Mouse (Mus musculus) midbrain, embryonic 15.5 days (tissue): ENCODE measurements around the gene Gfra1. TPM values are rescaled to one million over a fixed set of nuclear protein-coding genes. Genes with fewer than 3 reads are reported as not detected.

Source experiments
- ATAC-seq: fragments of 200-750 bp; cut with Nextera tagmentation; replicated peaks from 2 replicates; pipeline ENCODE4 v1.8.0; 2017; ENCODE audit warnings: moderate TSS enrichment
- H3K27ac ChIP-seq: fragments of 300-500 bp; sonication (generic); 2 replicates; pipeline ENCODE4 v1.5.1; 2015; ENCODE audit warnings: mild to moderate bottlenecking, inconsistent platforms
- H3K27me3 ChIP-seq: fragments of 300-500 bp; sonication (generic); replicated peaks from 2 replicates; pipeline ENCODE4 v1.6.1; 2015; ENCODE audit warnings: inconsistent platforms
- H3K36me3 ChIP-seq: fragments of 300-500 bp; sonication (generic); replicated peaks from 2 replicates; pipeline ENCODE4 v1.6.1; 2015; ENCODE audit warnings: inconsistent platforms
- H3K4me1 ChIP-seq: fragments of 300-500 bp; sonication (generic); 2 replicates; pipeline ENCODE4 v1.6.1; 2015; ENCODE audit warnings: inconsistent platforms
- H3K4me2 ChIP-seq: fragments of 300-500 bp; sonication (generic); 2 replicates; pipeline ENCODE4 v1.6.1; 2015; ENCODE audit warnings: inconsistent platforms, mild to moderate bottlenecking, moderate library complexity
- H3K4me3 ChIP-seq: fragments of 300-500 bp; sonication (generic); 2 replicates; pipeline ENCODE4 v1.5.1; 2015; ENCODE audit warnings: mild to moderate bottlenecking, inconsistent platforms
- H3K9ac ChIP-seq: fragments of 300-500 bp; sonication (generic); 2 replicates; pipeline ENCODE4 v1.6.1; 2015; ENCODE audit warnings: mild to moderate bottlenecking, inconsistent platforms
- H3K9me3 ChIP-seq: fragments of 300-500 bp; sonication (generic); 2 replicates; pipeline ENCODE4 v1.6.1; 2016; ENCODE audit warnings: inconsistent platforms
- WGBS: fragments of 180-500 bp; shearing (Covaris S2); methylation state at CpG from one replicate; pipeline ENCODE4 v1.1.7; 2015; ENCODE audit warnings: mixed read lengths; 5-methylcytosine and 5-hydroxymethylcytosine counted together
- polyA plus RNA-seq: library from polyadenylated mRNA; unstranded; fragments of >200 nt; fragmentation: Nextera tagmentation; extraction: Ambion mirVana; gene quantifications from 2 replicates; pipeline ENCODE4 v1.2.1, GENCODE M21; 2015

The Gfra1 gene
- polyA plus RNA-seq, 1 experiment from 2014 or later: 44.0 TPM

DNA sequence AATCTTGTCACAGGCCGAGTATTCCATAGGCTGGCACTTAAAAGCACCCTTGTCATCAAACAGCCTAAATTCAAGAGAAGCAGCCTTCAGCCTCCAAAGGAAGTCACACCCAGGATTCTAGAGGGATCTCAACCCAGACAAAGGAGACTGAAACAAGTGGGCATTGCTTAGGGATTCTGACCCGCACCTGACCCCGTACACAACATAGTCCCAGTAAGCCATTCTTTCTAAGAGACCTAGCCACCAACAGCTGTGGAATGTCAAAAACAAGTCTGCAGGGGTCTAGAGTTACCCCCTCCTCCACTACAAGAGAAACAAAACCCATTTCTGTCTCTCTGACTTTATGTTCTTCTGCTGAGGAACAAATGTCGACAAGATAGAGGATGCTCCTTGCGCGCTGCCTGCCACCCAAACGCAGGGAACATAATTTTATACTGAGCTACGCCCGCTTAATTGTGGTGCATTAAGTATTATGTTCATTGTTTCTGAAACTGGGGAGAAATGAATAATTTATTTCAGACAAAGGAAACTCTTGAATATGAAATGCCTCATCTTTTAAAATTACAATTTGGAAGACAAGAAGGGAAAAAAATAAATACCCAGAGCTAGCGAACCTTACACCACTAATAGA is 18.2 kb downstream of the Gfra1 start:
- no peaks in the 10 kb centered on the region for H3K36me3 ChIP-seq
- no peak overlapping the region for H3K27ac ChIP-seq
- H3K4me1 ChIP-seq: peaks cover 7% of the 10 kb centered on the region; the same call in 1 of the 2 replicates
- no peaks in the 10 kb centered on the region for H3K27me3 ChIP-seq
- no peak overlapping the region for H3K4me2 ChIP-seq
- H3K4me3 ChIP-seq: no peak overlapping the region
- no peak for ATAC-seq
- no peaks in the 10 kb centered on the region for H3K9me3 ChIP-seq
- no peak overlapping the region for H3K9ac ChIP-seq
- WGBS: 63% methylated on average over 10 of the region's 10 CpGs

- WGBS: 83% methylated on average over 3 of the region's 3 CpGs
- H3K4me3 ChIP-seq: no peak overlapping the region
- H3K4me2 ChIP-seq: no peak overlapping the region
- no peak overlapping the region for H3K27ac ChIP-seq
- H3K4me1 ChIP-seq: peaks cover 7% of the 10 kb centered on the region; the same call in 1 of the 2 replicates
- no peak for ATAC-seq
- no peaks in the 10 kb centered on the region for H3K27me3 ChIP-seq
- no peak overlapping the region for H3K9ac ChIP-seq
- no peaks in the 10 kb centered on the region for H3K36me3 ChIP-seq
- H3K9me3 ChIP-seq: no peaks in the 10 kb centered on the region
Measured at GRCm38 (mm10) chr19:58436874-58437273, 18.8 kb downstream of the Gfra1 start.

DNA sequence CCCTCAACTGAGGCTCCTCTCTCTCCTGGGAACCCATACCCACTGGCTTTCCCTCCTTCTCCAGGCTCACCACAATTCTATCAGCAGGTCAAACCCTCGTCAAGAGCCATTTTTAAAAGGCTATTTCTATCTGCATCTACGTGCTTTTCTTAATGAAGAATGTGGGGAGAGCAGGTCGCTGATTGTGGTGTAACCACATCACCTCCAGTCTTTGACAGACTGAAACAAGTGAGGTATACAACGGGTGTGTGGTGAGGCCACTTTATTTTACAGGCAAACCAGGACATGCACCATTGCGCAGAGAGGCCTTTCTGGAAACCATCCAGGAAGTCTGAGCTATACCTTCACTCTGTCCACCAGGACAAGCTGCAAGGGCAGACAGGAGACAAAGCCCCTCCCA is 19.8 kb downstream of the Gfra1 start:
- Histone ChIP-seq H3K9me3 (no peaks in the 10 kb centered on the region), H3K36me3 (no peaks in the 10 kb centered on the region), H3K4me1 (peaks cover 7% of the 10 kb centered on the region; the same call in 1 of the 2 replicates), H3K27me3 (no peaks in the 10 kb centered on the region), H3K4me3 (no peak overlapping the region), H3K9ac (no peak overlapping the region), H3K27ac (no peak overlapping the region), H3K4me2 (no peak overlapping the region)
- ATAC-seq: no peak
- 86% methylated on average over 5 of the region's 5 CpGs for WGBS

DNA sequence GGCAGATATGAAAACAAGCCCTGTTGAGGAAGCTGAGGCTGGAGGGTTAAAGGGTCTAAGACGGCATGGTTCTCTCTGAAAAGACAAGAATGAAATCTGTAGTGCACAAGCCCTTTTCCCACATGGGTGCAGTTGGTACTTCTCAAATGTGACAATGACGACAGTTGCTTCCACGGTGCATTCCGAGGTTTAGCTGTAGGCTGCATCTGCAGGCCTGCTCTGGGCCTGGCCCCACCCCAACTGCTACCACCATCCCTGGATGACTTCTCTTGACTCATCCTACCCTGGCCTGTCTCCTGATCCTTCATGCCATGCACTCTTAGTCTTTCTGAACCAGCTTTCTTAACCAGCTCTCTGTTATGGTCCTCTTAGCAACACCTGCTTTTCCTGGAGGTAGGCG is 22.9 kb downstream of the Gfra1 start:
- no peaks in the 10 kb centered on the region for H3K27me3 ChIP-seq
- ATAC-seq: no peak
- WGBS: 90% methylated on average over 5 of the region's 5 CpGs
- no peak overlapping the region for H3K27ac ChIP-seq
- no peak overlapping the region for H3K4me2 ChIP-seq
- peaks cover 7% of the 10 kb centered on the region; the same call in 1 of the 2 replicates for H3K4me1 ChIP-seq
- H3K36me3 ChIP-seq: no peaks in the 10 kb centered on the region
- H3K9ac ChIP-seq: no peak overlapping the region
- no peaks in the 10 kb centered on the region for H3K9me3 ChIP-seq
- H3K4me3 ChIP-seq: no peak overlapping the region

GRCm38 (mm10) chr19:58428546-58428945 is 27.2 kb downstream of the Gfra1 start:
- no peak overlapping the region for H3K4me2 ChIP-seq
- no peaks in the 10 kb centered on the region for H3K4me1 ChIP-seq
- no peaks in the 10 kb centered on the region for H3K27me3 ChIP-seq
- 87% methylated on average over 4 of the region's 4 CpGs for WGBS
- no peak overlapping the region for H3K4me3 ChIP-seq
- H3K36me3 ChIP-seq: no peaks in the 10 kb centered on the region
- ATAC-seq: no peak
- H3K27ac ChIP-seq: no peak overlapping the region
- H3K9ac ChIP-seq: no peak overlapping the region
- no peaks in the 10 kb centered on the region for H3K9me3 ChIP-seq

- no peak overlapping the region for H3K4me3 ChIP-seq
- no peaks in the 10 kb centered on the region for H3K27me3 ChIP-seq
- WGBS: 95% methylated on average over 2 of the region's 2 CpGs
- no peaks in the 10 kb centered on the region for H3K9me3 ChIP-seq
- no peak for ATAC-seq
- no peak overlapping the region for H3K4me2 ChIP-seq
- H3K36me3 ChIP-seq: no peaks in the 10 kb centered on the region
- no peak overlapping the region for H3K9ac ChIP-seq
- H3K27ac ChIP-seq: no peak overlapping the region
- no peaks in the 10 kb centered on the region for H3K4me1 ChIP-seq
Measured at GRCm38 (mm10) chr19:58427348-58427747, 28.4 kb downstream of the Gfra1 start.

GRCm38 (mm10) chr19:58424928-58425327 is 30.8 kb downstream of the Gfra1 start:
- Histone ChIP-seq H3K9ac (no peak overlapping the region), H3K4me2 (no peak overlapping the region), H3K27me3 (no peaks in the 10 kb centered on the region), H3K4me3 (no peak overlapping the region), H3K36me3 (no peaks in the 10 kb centered on the region), H3K4me1 (no peaks in the 10 kb centered on the region), H3K27ac (no peak overlapping the region), H3K9me3 (no peaks in the 10 kb centered on the region)
- no peak for ATAC-seq
- 89% methylated on average over 2 of the region's 2 CpGs for WGBS

GRCm38 (mm10) chr19:58424179-58424578 is 31.5 kb downstream of the Gfra1 start:
- WGBS: 89% methylated on average over 3 of the region's 3 CpGs
- no peak for ATAC-seq
- H3K27me3 ChIP-seq: no peaks in the 10 kb centered on the region
- no peaks in the 10 kb centered on the region for H3K36me3 ChIP-seq
- no peak overlapping the region for H3K27ac ChIP-seq
- no peak overlapping the region for H3K4me2 ChIP-seq
- no peaks in the 10 kb centered on the region for H3K4me1 ChIP-seq
- H3K9ac ChIP-seq: no peak overlapping the region
- no peaks in the 10 kb centered on the region for H3K9me3 ChIP-seq
- no peak overlapping the region for H3K4me3 ChIP-seq

GRCm38 (mm10) chr19:58422916-58423493 is 32.7 kb downstream of the Gfra1 start:
- H3K4me1 ChIP-seq: no peaks in the 10 kb centered on the region
- no peak for ATAC-seq
- no peaks in the 10 kb centered on the region for H3K36me3 ChIP-seq
- H3K9ac ChIP-seq: no peak overlapping the region
- no peaks in the 10 kb centered on the region for H3K9me3 ChIP-seq
- H3K4me3 ChIP-seq: no peak overlapping the region
- no peaks in the 10 kb centered on the region for H3K27me3 ChIP-seq
- 92% methylated on average over 4 of the region's 4 CpGs for WGBS
- no peak overlapping the region for H3K4me2 ChIP-seq
- no peak overlapping the region for H3K27ac ChIP-seq

DNA sequence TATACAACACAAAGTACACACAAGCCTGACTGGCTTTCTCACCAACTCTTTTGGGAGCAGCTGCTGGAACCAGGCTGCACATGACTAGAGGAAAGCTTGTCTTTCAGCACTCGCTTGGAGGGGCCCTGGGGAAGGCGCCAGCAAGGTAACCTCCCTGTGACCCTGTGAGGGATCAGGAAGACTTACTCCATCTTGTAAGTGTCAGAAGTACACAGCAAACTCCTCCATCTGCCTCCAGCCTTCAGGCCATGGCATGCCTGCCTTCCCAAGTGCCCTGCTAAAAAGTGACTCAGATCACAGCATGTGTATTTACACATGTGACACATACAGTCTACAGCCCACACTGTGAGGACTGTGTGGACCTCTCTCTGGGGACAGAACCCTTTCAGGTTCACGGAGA is 36.0 kb downstream of the Gfra1 start:
- 57% methylated on average over 3 of the region's 3 CpGs for WGBS
- no peaks in the 10 kb centered on the region for H3K27me3 ChIP-seq

GRCm38 (mm10) chr19:58419278-58419677 is 36.4 kb downstream of the Gfra1 start:
- Histone ChIP-seq H3K27ac (no peak overlapping the region), H3K4me1 (no peaks in the 10 kb centered on the region), H3K9ac (no peak overlapping the region), H3K4me2 (no peak overlapping the region), H3K36me3 (no peaks in the 10 kb centered on the region), H3K27me3 (no peaks in the 10 kb centered on the region), H3K9me3 (no peaks in the 10 kb centered on the region), H3K4me3 (no peak overlapping the region)
- no peak for ATAC-seq
- 85% methylated on average over 3 of the region's 3 CpGs for WGBS

More for the DNA sequence above, 36.0 kb downstream of the Gfra1 start:
- Histone ChIP-seq H3K36me3 (no peaks in the 10 kb centered on the region), H3K4me3 (no peak overlapping the region), H3K4me2 (no peak overlapping the region), H3K9ac (no peak overlapping the region), H3K9me3 (no peaks in the 10 kb centered on the region), H3K27ac (no peak overlapping the region), H3K4me1 (no peaks in the 10 kb centered on the region)
- no peak for ATAC-seq

GRCm38 (mm10) chr19:58415173-58415572 is 40.5 kb downstream of the Gfra1 start:
- Histone ChIP-seq H3K36me3 (no peaks in the 10 kb centered on the region), H3K9ac (no peak overlapping the region), H3K9me3 (no peaks in the 10 kb centered on the region), H3K27ac (no peak overlapping the region), H3K4me1 (no peaks in the 10 kb centered on the region), H3K4me2 (no peak overlapping the region), H3K4me3 (no peak overlapping the region), H3K27me3 (no peaks in the 10 kb centered on the region)
- no peak for ATAC-seq
- 86% methylated on average over 4 of the region's 4 CpGs for WGBS

DNA sequence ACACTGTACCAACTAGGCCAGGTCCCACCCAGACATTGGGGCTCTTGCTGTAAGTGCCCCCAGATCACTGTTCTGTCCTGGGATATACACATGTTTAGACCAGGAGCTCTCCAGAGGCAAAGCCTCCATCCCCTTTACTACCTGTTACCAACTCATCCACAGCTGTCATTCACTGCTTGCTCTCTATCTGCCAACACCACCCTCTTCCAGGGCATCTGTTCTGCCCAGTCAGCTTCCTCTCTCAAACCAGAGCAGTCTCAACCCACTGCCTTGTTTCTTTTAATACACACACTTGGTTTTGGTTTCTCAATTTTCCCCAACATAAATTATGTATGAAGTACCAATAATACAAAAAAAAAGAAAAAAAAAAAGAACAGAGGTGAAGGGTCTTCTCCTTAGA is 41.0 kb downstream of the Gfra1 start:
- Histone ChIP-seq H3K27me3 (no peaks in the 10 kb centered on the region), H3K27ac (no peak overlapping the region), H3K4me1 (no peaks in the 10 kb centered on the region), H3K36me3 (no peaks in the 10 kb centered on the region), H3K9me3 (no peaks in the 10 kb centered on the region), H3K4me2 (no peak overlapping the region), H3K9ac (no peak overlapping the region), H3K4me3 (no peak overlapping the region)
- ATAC-seq: no peak
